14 mouse cellular contexts compared by ENCODE assay signal in genomic region chr7:98736780-98737550, GRCm38 (mm10).
"Had no signal": no experiment of that assay in that cellular context is flagged by ENCODE, and none has a peak within 500 bp of the region (broad histone marks: within the 10 kb centered on the region; RNA-seq: fewer than 3 reads in every experiment).

No protein-coding gene starts in this region.

- H3K9ac ChIP-seq: limb, embryonic 15.5 days; liver, embryonic 12.5 days; lung, embryonic 14.5 days; neural tube, embryonic 15.5 days had no signal

- H3K4me1 ChIP-seq: liver, embryonic 12.5 days had no signal

- DNase-seq: kidney, postnatal 25 days; lung, embryonic 14.5 days; lung, postnatal 10 days; lung, postnatal 4 days; midbrain, embryonic 14.5 days; right cerebral cortex, adult 18-20 months; right cerebral cortex, postnatal 25 days had no signal

- H3K4me3 ChIP-seq: left cerebral cortex, adult 2 months; limb, embryonic 15.5 days; liver, embryonic 12.5 days; midbrain, embryonic 10.5 days; myocyte; neural tube, embryonic 15.5 days had no signal

- H3K9me3 ChIP-seq: limb, embryonic 15.5 days; liver, embryonic 12.5 days; midbrain, embryonic 10.5 days; neural tube, embryonic 15.5 days had no signal

- H3K36me3 ChIP-seq: limb, embryonic 15.5 days; liver, embryonic 12.5 days; midbrain, embryonic 10.5 days; neural tube, embryonic 15.5 days had no signal

- H3K4me2 ChIP-seq: limb, embryonic 15.5 days; liver, embryonic 12.5 days; lung, embryonic 14.5 days; neural tube, embryonic 15.5 days had no signal

- ATAC-seq: liver, embryonic 12.5 days had no signal

- H3K27ac ChIP-seq: left cerebral cortex, adult 2 months; limb, embryonic 15.5 days; liver, embryonic 12.5 days; midbrain, embryonic 10.5 days; neural tube, embryonic 15.5 days; stomach, postnatal 0 days had no signal
